Mouse (Mus musculus) layer of hippocampus, postnatal 36 days (tissue): ENCODE results near the gene Pard3. TPM values are rescaled to one million over a fixed set of nuclear protein-coding genes. Genes with fewer than 3 reads are reported as not detected.
A peak's percentile ranks its signal among the peaks of the same experiment; 100 is the strongest.

Source experiments
- DNase-seq, 2 experiments: peaks; one replicate each; pipeline ENCODE4 v3.0.0; 2022
- total RNA-seq, 2 experiments: library from RNA; stranded (reverse); gene quantifications; 2 replicates each; pipeline ENCODE4 v1.2.3; 2021

Pard3 gene
- total RNA-seq = 10 to 100 TPM; 19.7 to 32.0 TPM

DNA sequence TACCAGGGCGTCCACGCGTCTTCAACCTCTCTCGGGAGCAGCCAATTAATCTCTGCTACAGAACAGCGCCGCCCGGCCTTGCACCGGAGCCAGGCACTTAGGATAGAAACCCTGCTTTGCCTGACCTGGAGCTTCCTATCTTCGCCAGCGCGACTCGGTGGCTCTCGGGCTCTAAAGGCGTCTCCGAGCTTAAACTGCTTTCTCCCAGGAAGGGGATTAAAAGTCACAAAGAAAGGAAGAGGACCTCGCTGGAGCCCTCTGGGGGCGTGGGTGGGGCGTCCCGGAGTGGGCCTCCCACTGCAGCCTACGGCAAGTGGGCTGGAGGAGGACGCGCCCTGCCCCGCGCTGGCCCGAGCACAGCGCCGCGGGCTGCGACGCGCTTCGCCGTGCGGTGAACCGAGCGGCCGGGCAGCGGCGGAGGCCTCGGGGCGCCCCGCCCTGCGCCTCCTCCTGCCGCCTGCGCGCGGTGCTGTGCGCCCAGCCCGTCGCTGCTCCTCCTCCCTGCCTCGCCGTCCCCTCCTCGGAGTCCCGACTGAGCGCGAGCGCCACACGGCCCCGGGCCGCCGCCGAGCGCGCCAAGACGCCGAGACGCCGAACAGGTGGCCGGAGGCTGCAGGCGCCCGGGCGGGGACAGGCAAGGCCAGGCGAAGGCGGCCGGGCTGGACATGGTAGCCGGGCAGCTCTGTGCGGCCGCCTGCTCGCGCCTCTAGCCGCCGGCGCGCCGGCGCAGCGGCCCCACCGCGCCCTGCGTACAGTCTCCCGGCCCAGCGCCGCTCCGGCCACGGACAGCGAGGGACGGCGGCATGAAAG, at the start of gene Pard3:
Gene Pard3, plus strand, starts transcription at position 343 of the 810 bp plus-strand sequence.
- peak; percentile 73 to 77 for DNase-seq

DNA sequence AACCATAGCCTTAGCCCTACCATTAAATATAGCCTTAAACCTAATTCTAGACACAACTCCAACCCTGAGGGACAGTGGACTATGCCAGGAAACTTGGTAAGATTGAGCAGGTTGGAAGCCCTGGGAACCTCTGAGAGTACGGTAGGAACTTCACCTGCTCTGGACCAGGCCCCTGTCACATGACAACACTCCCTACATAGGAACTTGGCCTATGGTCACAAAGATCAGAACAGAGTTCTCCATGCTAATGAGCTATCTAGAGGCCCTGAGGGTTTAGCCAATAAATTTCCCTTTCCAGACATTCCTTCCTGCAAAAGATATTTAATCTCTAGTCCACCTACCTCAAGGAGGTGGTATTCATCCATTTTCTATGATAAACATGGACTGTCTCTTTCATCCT, 41.9 kb upstream of the Pard3 start:
- no peak for DNase-seq

DNA sequence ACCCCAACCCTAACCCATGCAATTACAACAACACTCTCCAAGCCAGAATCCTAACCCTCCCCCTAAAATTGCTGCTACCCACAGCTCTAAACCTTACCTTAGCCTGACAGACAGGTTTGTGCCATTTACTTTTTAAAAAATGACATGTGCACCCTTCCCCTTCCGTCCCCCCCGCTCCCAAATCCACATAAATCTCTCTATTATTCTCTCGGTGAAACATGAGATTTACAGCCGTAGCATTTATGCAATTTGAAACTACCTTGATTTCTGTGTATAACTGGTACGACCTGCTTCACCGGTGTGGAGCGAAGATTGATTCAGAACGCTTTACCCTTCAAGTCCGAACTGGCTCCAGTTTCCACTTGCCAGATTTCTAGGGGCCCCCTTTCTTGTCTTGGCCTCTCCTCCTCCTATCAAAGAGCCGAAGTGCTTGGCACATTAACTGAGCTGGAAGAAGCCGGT, 38.4 kb upstream of the Pard3 start:
- no peak for DNase-seq

DNA sequence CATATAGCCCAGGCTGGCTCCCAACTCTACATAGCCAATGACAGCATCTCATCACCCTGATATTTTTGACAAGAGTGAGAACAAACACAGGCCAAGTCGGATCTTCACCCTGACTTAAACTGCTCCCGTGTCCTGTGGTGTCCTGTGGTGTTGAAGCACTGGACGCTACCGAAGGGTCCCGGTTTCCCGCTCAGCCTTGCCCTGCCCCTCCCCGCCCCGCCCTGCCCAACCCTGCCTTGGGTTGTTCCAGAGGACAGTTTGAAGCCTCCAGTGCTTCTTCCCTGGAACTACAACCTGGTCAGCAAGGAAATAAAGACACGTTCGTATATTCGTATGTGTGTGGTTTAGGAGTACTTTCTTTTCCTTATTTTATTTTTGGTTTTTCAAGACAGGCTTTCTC, 37.9 kb upstream of the Pard3 start:
- DNase-seq = no peak

DNA sequence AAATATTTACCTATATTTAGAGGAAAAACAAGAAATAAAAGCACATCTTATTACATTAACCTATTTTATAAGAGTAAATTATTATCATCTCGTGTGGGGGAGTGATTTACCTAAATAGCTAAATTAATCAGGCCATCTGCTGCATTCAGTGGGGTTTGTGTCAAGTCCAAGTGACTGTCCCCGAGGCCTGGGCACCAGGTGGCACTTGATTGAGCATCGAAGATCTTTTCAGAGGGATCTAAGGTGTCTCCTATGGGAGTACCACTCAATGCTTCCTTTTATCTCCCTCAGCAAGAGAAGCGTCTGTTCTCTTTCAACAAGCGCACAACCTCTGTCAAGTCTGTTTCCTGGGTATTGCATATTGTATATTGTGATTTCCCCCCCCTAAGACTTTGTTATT, 32.2 kb upstream of the Pard3 start:
- no peak for DNase-seq

DNA sequence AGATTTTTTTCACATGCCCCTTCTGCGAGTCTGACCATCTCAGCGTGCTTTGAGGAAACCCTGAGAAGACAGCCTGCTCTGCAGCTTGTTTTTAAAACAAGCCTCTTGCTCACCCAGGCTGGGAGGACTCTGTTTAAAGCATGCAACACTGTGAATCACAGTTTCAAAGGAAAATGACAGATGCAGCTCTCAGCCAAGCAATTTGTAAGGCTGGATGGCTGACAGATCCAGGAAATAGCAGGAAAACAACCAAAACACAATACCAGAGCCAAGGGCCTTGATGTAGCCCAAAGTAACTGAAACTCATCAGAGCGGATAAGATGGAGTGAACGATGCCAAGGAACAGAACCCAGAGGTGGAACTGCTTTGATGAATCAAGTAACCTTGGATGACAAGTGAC, 24.8 kb upstream of the Pard3 start:
- peak; percentile 51 to 55 for DNase-seq

DNA sequence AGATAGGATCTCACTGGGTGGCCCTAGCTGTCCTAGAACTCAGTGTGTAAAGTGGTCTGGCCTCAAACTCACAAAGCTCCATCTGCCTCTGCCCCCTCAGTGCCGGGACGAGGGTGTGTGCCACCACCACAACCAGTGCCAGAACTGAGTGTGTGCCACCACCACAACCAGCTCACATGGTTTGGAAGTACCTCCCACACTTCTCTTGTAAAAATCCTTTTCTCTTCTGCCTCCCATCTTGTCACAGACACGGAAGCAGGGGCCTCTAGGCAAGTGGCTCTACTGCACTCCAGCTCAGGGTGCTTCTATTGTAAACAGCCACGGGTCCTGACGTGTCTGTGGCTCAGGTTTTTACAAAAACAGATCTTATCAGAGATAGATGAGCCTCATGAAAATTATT, 13.7 kb upstream of the Pard3 start:
- DNase-seq = no peak

DNA sequence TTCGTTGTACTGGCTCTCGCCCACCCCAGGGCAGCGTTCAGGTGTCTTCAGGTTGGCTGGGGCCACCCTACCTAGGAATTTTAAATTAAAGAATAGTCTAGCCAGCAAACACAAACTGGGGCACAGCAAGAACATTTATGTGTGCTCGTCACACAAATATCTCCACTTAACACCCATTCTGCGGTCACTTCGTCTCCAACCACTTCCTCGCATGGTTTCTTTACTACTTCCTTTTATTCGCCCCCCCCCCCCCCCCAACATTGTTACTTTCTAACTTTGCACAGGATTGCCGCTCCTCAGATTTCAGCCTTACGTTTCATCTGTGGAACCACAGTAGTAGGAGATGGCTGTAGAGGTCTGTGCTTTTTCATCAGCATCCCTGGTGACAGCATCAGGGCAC, 11.6 kb upstream of the Pard3 start:
- no peak for DNase-seq

DNA sequence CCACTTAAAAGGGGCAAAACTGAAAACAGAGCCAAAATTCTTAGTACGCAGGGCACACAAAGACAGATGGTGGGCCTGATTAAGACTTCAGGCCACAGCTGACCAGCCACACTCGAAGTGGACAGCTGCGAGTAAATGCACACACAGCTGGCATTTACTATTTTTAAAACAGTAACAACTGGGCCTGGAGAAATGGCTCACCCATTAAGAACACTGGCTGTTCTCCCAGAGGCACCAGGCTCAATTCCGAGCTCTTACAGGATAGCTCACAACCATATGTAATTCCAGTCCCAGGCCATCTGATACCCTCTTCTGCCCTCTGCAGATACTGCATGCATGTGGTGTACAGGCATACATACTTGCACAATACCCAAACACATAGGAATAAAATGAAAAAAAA, 8.6 kb upstream of the Pard3 start:
- DNase-seq = no peak

DNA sequence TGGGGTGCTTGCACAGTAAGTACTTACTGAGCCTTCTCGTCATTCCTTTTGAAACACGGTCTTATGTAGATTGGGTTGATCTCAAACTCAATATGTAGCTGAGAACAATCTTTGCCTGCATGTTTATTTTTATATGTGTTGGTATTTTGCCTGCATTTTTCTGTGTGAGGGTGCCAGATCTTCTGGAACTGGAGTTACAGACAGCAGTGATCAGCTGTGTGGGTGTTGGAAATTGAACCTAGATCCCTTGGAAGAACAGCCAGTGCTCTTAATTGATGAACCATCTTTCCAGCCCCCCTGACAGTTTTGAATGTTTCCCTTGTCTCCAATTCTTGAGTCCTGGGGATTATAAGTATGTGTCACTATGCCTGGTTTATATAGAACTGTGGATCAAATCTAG, 4.9 kb upstream of the Pard3 start:
- DNase-seq = no peak

DNA sequence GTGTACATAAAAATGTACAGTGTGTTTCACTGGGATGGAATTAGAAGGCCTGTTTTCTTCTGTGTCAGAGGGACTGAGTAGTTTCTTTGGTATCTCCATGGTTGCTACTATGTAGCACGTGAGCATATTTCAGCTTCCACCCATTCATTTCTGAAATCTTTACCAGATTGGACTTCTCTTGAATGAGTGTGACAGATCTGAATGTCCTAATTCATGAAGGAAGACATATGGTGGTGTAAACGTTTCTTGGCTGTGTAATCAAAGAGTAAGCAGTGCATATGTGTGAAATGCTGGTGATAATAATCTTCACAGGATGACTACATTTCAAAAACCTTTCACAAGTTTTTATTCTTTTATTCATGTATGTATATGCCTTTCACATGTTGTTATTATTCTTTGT, 3.9 kb upstream of the Pard3 start:
- no peak for DNase-seq

DNA sequence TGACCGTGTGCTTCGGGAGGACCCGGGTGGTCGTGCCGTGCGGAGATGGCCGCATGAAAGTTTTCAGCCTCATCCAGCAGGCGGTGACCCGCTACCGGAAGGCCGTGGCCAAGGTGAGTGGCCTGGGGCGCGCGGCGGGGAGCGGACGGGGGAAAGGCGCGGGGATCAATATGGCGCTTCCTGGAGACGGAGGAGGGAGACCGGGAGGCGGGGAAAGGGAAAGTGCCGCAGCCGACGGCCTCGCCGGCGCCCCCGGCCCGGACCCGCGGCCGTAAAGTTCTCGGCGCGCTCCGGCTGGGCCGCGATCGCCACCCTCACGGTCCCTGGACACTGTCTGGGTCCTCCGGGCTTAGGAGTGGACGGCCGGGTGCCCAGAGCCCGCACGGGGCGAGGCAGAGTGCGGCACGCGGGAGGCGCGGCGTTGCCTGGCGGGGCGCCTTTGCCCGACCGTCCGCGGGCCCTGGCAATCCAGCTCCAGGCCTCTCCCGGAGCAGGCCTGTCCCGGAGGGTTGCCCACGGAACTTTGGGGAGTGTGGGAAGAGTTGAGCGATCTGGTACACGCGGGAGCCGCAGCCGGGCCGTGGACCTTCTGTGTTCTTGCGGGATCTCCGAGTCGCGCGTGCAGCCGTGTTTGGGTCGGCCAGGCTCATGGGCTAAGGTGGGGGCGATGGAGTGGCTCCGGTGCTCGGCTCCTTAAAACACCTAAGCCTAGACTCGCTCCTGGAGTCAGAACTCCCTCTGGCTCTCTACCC, 844 bp downstream of the Pard3 start:
- peak; percentile 40 to 55 for DNase-seq

DNA sequence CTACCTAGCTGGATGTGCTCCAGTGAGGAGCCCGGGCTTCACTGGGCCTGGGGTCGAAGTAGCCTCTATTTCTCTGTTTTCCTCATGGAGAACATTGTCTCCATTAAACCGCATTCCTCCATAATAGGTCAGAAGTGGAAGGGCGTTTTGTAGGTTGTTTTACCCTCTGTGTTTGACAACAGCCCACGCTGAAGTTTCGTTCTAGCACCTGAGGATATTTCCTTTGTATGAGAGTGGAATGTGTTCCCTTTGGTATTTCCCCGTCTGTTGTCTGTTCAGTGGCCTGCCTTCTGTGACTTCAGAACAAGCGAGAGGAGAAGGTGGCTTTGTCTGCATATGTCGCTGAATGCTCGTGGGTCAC, 1.4 kb downstream of the Pard3 start:
- no peak for DNase-seq

DNA sequence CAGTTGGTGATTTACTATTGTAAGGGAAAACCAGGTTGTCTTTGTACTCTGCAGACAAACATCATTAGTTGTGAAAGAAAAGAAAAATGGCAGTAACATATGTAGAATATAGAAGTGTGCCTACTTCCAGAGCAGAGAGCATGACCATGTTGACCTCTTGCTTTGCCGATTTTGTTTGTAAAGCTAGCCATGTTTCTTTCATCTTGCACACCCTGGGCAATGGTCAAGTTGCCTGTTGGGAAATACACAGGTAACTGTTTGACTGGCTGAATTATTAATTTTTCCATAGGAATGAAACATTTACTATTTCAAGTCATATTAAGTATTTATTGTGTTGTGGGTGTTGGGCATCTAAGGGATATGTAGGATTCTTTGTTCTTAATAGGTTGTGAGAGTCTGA, 2.1 kb downstream of the Pard3 start:
- DNase-seq = no peak

DNA sequence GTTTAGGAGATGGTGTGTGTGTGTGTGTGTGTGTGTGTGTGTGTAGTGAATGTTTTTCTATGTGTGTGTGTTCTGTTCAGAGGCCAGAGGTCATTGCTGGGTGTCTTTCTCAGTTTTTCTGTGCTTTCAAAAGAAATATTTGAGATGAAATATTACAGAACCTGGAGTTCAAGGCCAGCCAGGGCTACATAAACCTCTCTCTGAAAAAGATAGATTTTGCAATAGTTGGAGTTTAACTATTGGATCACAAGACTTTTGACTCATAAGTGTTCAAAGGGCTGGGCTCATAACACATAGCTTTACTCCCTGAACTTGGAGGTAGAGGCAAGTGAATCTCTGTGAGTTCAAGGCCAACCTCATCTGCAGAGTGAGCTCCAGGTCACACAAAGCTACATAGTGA, 2.8 kb downstream of the Pard3 start:
- DNase-seq = no peak

DNA sequence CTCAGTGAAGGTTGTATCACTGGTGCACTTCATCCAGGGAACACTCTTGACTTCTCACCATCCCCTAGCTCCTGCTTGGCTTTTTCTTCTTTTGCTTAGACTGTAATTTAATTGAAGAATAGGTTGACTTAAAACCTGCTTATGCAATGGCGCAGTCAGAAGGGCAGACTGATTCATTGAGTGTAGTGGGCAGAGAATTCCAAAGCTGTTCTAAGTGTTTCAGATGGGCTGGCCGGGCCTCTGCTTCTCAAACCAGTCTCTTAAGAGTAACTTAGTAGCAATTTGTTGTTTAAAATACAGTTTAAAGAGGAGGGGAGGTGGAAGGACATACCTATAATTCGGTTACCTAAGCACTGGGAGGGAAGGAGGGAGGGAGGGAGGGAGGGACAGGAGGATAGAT, 5.0 kb downstream of the Pard3 start:
- no peak for DNase-seq

DNA sequence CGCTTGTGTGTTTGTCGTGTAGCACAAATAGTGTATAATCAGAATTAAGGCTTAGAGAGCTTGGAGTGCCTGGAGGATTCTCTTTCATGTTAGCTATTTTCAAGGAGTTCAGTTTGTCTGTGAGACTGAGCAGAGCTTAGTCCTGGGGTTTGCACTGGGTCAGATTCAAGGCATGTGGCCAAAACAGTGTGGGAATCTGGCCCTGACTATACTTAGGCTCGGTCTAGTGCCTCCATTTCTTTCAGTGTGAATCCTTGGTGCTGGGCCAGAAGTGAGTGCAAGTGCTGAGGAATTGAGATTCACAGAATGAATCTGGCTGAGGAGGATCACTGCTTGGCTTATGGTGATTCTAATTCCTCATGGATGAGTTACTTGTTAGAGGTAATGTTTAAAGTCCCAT, 6.5 kb downstream of the Pard3 start:
- DNase-seq = no peak

DNA sequence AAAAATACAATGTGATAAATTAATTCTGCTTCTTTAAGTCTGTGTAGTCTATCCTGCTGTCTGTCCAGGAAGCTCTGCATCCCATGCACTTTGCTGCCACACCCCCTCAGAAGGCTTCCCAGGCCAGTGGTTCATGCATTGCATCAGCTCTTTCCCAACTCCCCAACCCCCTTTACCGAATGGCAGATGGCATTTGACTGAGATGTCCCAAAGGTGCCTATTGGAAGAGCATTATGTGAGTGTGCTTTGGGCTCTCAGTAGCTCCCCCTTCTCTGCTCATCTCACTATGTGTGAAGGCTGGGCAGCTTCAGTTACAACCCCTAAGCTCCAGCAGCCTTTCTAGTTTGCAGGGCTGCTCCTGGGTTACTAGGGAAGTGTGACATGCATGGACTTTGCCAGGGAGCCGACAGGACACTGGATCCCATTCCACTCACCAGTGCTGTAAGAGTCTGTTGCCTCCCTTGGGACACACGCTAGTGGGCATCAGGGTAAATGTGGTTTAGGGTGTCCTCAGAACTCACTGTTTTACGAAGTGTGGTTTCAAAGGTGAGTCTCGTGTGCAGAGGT, 9.4 kb downstream of the Pard3 start:
- DNase-seq = no peak

DNA sequence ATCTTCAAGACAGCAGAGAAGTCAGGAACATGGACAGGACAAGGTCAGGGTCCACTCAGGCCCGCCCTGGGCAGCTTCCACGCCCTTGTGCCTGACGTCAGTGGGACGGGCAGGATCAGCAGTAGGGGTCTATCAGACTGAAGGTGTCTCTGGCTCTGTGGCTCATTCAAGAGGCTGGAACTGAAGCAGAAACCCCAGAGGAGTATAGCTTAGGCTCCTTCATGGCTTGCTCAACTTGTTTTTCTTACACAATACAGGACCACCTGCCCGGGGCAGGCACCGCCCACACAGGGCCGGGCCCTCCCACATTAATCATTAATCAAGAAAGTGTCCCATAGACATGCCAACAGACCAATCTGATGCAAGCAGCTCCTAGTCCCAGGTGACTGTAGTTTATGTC, 12.8 kb downstream of the Pard3 start:
- no peak for DNase-seq

DNA sequence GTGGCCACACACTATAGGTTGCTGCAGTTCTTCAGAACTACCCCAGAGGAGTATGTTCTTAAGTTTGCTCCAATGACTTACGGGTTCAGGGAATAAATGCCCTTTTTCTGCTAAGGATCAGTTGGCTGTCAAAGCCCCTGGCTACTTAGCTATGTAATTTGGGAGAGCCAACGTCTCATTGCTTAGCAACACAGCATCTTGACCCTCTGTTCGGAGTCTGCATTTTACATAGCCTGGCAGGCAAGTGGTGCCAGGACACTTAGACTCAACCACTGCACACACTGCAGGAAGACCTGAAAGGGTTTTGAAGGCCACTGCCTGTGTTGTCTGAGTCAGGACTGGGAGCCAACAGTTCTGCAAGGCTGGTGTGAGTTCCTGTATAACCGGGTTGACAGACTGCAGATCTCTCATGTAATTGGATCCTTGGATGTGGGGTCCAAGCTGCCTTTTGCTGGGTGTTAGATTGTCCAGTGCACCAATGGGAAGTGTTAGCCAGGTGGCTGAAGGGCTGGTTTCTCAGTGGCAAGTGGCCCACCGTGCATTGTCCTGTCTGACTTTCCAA, 15.6 kb downstream of the Pard3 start:
- DNase-seq = no peak

DNA sequence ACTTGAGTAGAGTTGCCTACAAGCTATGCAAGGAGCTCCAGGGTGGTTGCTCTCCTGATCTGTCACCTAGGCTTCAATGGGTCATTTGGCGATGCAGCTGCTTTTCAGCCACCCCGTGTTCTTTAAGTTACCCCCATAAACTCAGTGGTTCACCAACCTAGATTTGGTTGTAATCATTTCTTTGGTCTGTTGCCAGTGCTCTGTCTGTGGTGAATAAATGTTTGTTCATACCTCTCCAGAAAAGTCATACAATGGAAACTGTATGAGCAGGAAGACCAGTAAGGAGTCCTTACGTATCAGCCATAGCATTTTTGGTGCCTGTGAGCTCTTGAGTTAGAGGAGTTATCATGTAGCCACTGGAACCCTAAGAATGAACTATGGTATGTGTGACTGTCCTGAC, 17.6 kb downstream of the Pard3 start:
- no peak for DNase-seq

DNA sequence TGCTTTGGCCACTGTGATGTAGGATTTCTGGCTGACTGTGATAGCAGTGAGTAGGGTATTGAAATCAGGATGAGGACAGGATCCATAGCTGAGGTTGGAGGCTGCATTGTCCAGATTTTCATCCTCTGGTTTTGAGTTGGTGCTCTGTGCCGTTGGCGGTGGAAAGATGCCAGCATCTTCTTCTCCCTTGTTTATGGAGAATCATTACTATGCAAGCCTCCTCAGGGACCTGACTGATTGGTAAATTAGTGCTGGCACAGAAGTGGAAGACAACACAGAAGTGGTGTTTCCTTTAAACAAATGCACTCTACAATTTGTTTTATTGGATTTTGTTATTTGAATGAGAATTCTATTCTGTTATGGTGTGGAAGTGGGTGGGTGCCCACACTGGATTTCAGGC, 18.8 kb downstream of the Pard3 start:
- DNase-seq = no peak

DNA sequence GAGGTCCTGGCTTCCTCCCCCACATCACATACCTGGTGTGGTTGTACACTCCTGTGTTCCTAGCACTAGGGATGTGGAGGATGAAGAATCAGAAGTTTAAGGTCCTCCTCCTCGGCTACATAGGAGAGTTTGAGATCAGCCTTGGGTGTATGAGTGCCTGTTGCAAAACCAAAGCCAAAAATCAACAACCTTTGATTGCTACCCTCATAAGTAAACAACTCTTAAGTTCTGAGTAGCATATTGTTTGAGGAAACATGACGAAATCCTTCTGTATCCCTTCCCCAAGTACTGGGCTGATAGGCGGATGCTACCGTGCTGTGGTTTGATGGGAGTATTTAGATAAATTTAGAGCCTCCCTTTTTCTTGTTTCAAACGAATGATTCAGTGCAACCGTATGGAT, 20.9 kb downstream of the Pard3 start:
- no peak for DNase-seq

DNA sequence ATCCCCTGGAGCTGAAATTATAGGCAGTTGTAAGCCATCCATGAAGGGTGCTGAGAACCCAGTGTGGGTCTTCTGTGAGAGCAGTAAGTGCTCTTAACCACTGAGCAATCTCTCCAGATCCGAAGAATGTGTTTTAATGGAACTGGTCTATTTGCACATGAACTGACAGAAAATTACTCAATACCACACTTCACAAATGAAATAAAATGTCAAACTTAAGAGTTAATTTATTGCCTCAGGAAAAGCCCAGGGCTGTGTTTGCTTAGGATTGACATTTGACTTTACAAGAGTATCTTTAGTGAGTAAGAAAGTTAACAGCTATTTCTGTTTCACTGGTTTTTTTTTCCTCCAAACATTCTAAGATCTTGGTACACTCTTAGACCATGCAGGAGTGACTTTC, 23.7 kb downstream of the Pard3 start:
- DNase-seq = no peak
